Mouse (Mus musculus): Measurements from ENCODE around the gene Aff4. TPM values are rescaled to one million over a fixed set of nuclear protein-coding genes. Genes with fewer than 3 reads are reported as not detected.

The Aff4 gene
- polyA plus RNA-seq (2012; rRNA removed) = 6.2 and 6.4 TPM in 2 replicates

GRCm38 (mm10) chr11:53350291-53351223, at the start of gene Aff4:
Aff4 (plus strand) TSS chr11:53350833.

GRCm38 (mm10) chr11:53324512-53324968, 26.1 kb upstream of the Aff4 start, which contains the start of gene Zcchc10:
Zcchc10 (plus strand) TSS chr11:53324679.

GRCm38 (mm10) chr11:53423036-53423435, 72.4 kb downstream of the Aff4 start, which contains the start of gene Leap2:
Leap2 (minus strand) TSS chr11:53423170.

GRCm38 (mm10) chr11:53430670-53431346, 80.2 kb downstream of the Aff4 start, which contains the start of the genes Uqcrq and Gdf9:
Uqcrq (minus strand) TSS chr11:53430831.
Gdf9 (plus strand) TSS chr11:53431023.

GRCm38 (mm10) chr11:53456474-53457371, 106.1 kb downstream of the Aff4 start, which contains the start of the genes Gm10447 and Shroom1:
Gm10447 (minus strand) TSS chr11:53457110.
Shroom1 (plus strand) TSS chr11:53457205.

GRCm38 (mm10) chr11:53469968-53470695, 119.5 kb downstream of the Aff4 start, which contains the start of gene Gm9837:
Gm9837 (minus strand) TSS chr11:53470479.

Other genes starting within 250 kb of the Aff4 start
- 19.8 and 20.3 TPM in 2 replicates for gene Hspa4, start 50.4 kb upstream of the Aff4 start, polyA plus RNA-seq (2012; rRNA removed)
- gene Zcchc10, start 26.2 kb upstream of the Aff4 start, polyA plus RNA-seq (2012; rRNA removed) = 5.4 TPM in 2 replicates
- gene Leap2, start 72.3 kb downstream of the Aff4 start, polyA plus RNA-seq (2012; rRNA removed) = 74.6 and 101 TPM in 2 replicates
- gene Uqcrq, start 80.0 kb downstream of the Aff4 start, polyA plus RNA-seq (2012; rRNA removed) = 395 and 408 TPM in 2 replicates
- 0.26 and 0.31 TPM in 2 replicates for gene Gdf9, start 80.2 kb downstream of the Aff4 start, polyA plus RNA-seq (2012; rRNA removed)
- gene Gm10447, start 106.3 kb downstream of the Aff4 start, polyA plus RNA-seq (2012; rRNA removed) = 0.42 and 0.60 TPM in 2 replicates
- 6.0 and 7.0 TPM in 2 replicates for gene Shroom1, start 106.4 kb downstream of the Aff4 start, polyA plus RNA-seq (2012; rRNA removed)
- gene Gm9837, start 119.6 kb downstream of the Aff4 start, polyA plus RNA-seq (2012; rRNA removed) = not detected in 2 replicates
- 0.07 and 0.10 TPM in 2 replicates for gene Gm9945, start 129.3 kb downstream of the Aff4 start, polyA plus RNA-seq (2012; rRNA removed)
- 9.6 and 11.0 TPM in 2 replicates for gene Sowaha, start 129.4 kb downstream of the Aff4 start, polyA plus RNA-seq (2012; rRNA removed)
- gene Sept8, start 168.4 kb downstream of the Aff4 start, polyA plus RNA-seq (2012; rRNA removed) = 12.5 and 15.9 TPM in 2 replicates
- gene Kif3a, start 216.5 kb downstream of the Aff4 start, polyA plus RNA-seq (2012; rRNA removed) = 2.9 and 3.1 TPM in 2 replicates